8 mouse cellular contexts compared by ENCODE assay signal in genomic region chr11:120549168-120549945, GRCm38 (mm10). TPM values are rescaled to one million over a fixed set of nuclear protein-coding genes. Genes with fewer than 3 reads are reported as not detected.
DNase-seq lines count a peak whose midpoint lies in the region; ATAC-seq and TF ChIP-seq lines count a peak whose summit lies in the region.

TSS of gene Mcrip1 (minus strand) at chr11:120549727.

- peak within 1 kb of the TSS; percentile 96 for H3K9ac ChIP-seq in forebrain, embryonic 14.5 days (ENCODE audit: low read length)
- H3K9ac ChIP-seq in liver, embryonic 16.5 days (ENCODE audit: low read depth, low read length) = peak within 1 kb of the TSS; percentile 93
- peak within 1 kb of the TSS; percentile 98 for H3K9ac ChIP-seq in neural tube, embryonic 12.5 days
- H3K9ac ChIP-seq in stomach, postnatal 0 days (ENCODE audit: low read length) = peak within 1 kb of the TSS; percentile 95

- no peak for TF ChIP-seq EP300 in stomach, postnatal 0 days (optimal IDR thresholded peaks at IDR 0.05)

- under 1% methylated on average over 57 of the region's 87 CpGs for WGBS in forebrain, embryonic 14.5 days
- WGBS in large intestine, adult 2 months = under 1% methylated on average over 63 of the region's 87 CpGs
- WGBS in liver, embryonic 16.5 days (ENCODE audit: insufficient replicate concordance) = under 1% methylated on average over 74 of the region's 87 CpGs
- under 1% methylated on average over 86 of the region's 87 CpGs for WGBS in neural tube, embryonic 12.5 days
- WGBS in stomach, postnatal 0 days = under 1% methylated on average over 57 of the region's 87 CpGs

- ATAC-seq in forebrain, embryonic 14.5 days = peak; percentile 93
- peak; percentile 95 for ATAC-seq in liver, embryonic 16.5 days (ENCODE audit: low read depth)
- ATAC-seq in neural tube, embryonic 12.5 days (ENCODE audit: low FRiP score, low read depth) = peak; percentile 92
- peak; percentile 85 for ATAC-seq in stomach, postnatal 0 days (ENCODE audit: low FRiP score, low TSS enrichment)

- H3K4me2 ChIP-seq in forebrain, embryonic 14.5 days (ENCODE audit: low read length) = peak within 1 kb of the TSS; percentile 94
- H3K4me2 ChIP-seq in liver, embryonic 16.5 days (ENCODE audit: low read depth, low read length) = peak within 1 kb of the TSS; percentile 93
- peak within 1 kb of the TSS; percentile 96 for H3K4me2 ChIP-seq in neural tube, embryonic 12.5 days (replicated peaks)
- peak within 1 kb of the TSS; percentile 72 for H3K4me2 ChIP-seq in stomach, postnatal 0 days (replicated peaks; ENCODE audit: low read depth)

- H3K4me3 ChIP-seq in forebrain, embryonic 14.5 days (ENCODE audit: low read depth, low read length) = peak within 1 kb of the TSS; percentile 99
- peak within 1 kb of the TSS; percentile 78 for H3K4me3 ChIP-seq in liver, embryonic 16.5 days (ENCODE audit: low read depth, low read length)
- peak within 1 kb of the TSS; percentile 88 for H3K4me3 ChIP-seq in neural tube, embryonic 12.5 days
- peak within 1 kb of the TSS; percentile 88 for H3K4me3 ChIP-seq in stomach, postnatal 0 days (ENCODE audit: low read depth, low read length)

- intact Hi-C loops in heart, postnatal 10 days (cut with DNase I) = loop anchor here (2.0 kb wide), 2 partner anchors 29 to 57 kb away; no protein-coding TSS in a partner anchor

- peaks cover 13% of the 10 kb centered on the region for H3K4me1 ChIP-seq in forebrain, embryonic 14.5 days (ENCODE audit: control insufficient read depth, insufficient read depth, low read length)
- peaks cover 27% of the 10 kb centered on the region for H3K4me1 ChIP-seq in liver, embryonic 16.5 days (ENCODE audit: control insufficient read depth, low read depth, low read length)
- H3K4me1 ChIP-seq in neural tube, embryonic 12.5 days = peaks cover 26% of the 10 kb centered on the region
- peaks cover 5% of the 10 kb centered on the region; the same call in 1 of the 2 replicates for H3K4me1 ChIP-seq in stomach, postnatal 0 days (replicated peaks; ENCODE audit: control insufficient read depth, insufficient read depth)

- no peaks in the 10 kb centered on the region for H3K27me3 ChIP-seq in forebrain, embryonic 14.5 days (replicated peaks; ENCODE audit: control insufficient read depth, insufficient read depth, low read length)
- H3K27me3 ChIP-seq in liver, embryonic 16.5 days (ENCODE audit: control insufficient read depth, insufficient read depth, low read depth, low read length) = no peaks in the 10 kb centered on the region
- no peaks in the 10 kb centered on the region for H3K27me3 ChIP-seq in neural tube, embryonic 12.5 days (replicated peaks)
- no peaks in the 10 kb centered on the region for H3K27me3 ChIP-seq in stomach, postnatal 0 days (ENCODE audit: control insufficient read depth, insufficient read depth, low read length)

- peak within 1 kb of the TSS; percentile 74 for H3K27ac ChIP-seq in forebrain, embryonic 14.5 days (ENCODE audit: low read depth, low read length)
- peak within 1 kb of the TSS; percentile 94 for H3K27ac ChIP-seq in liver, embryonic 16.5 days (ENCODE audit: low read length)
- H3K27ac ChIP-seq in neural tube, embryonic 12.5 days = peak within 1 kb of the TSS; percentile 80
- peak within 1 kb of the TSS; percentile 98 for H3K27ac ChIP-seq in stomach, postnatal 0 days (replicated peaks)

- no peak for TF ChIP-seq CTCF in stomach, postnatal 0 days (IDR thresholded peaks at IDR 0.05; ENCODE audit: low read depth)

- peaks cover 8% of the 10 kb centered on the region for H3K36me3 ChIP-seq in forebrain, embryonic 14.5 days (ENCODE audit: control insufficient read depth, insufficient read depth, low read length)
- no peaks in the 10 kb centered on the region for H3K36me3 ChIP-seq in liver, embryonic 16.5 days (ENCODE audit: control insufficient read depth, insufficient read depth)
- peaks cover 9% of the 10 kb centered on the region for H3K36me3 ChIP-seq in neural tube, embryonic 12.5 days
- H3K36me3 ChIP-seq in stomach, postnatal 0 days (ENCODE audit: control insufficient read depth, insufficient read depth, low read length) = peaks cover 2% of the 10 kb centered on the region

- peak; percentile 85 for DNase-seq in ES-CJ7 (ENCODE audit: low read depth, low spot score)
- peak; percentile 90 for DNase-seq in cerebellum, adult 11 months
- peak; percentile 92 for DNase-seq in forebrain, embryonic 14.5 days (ENCODE audit: low spot score)
- peak; percentile 96 to 97 for DNase-seq in heart, postnatal 10 days
- DNase-seq in large intestine, adult 2 months (ENCODE audit: low read depth, low spot score) = no peak
- DNase-seq in stomach, postnatal 0 days (ENCODE audit: low spot score) = peak; percentile 94

- no peaks in the 10 kb centered on the region for H3K9me3 ChIP-seq in forebrain, embryonic 14.5 days (replicated peaks; ENCODE audit: control insufficient read depth, low read length)
- H3K9me3 ChIP-seq in liver, embryonic 16.5 days (replicated peaks; ENCODE audit: control insufficient read depth, low read length) = no peaks in the 10 kb centered on the region
- H3K9me3 ChIP-seq in neural tube, embryonic 12.5 days = no peaks in the 10 kb centered on the region
- H3K9me3 ChIP-seq in stomach, postnatal 0 days (ENCODE audit: control insufficient read depth, low read length) = no peaks in the 10 kb centered on the region

RNA-seq across cellular contexts. Expression of gene Mcrip1, which starts in this region (rescaled TPM):
- polyA plus RNA-seq in forebrain, embryonic 14.5 days (2014; fragmentation: Nextera tagmentation; extraction: Ambion mirVana) = 291 and 313 TPM in 2 replicates
- 10 to 100 TPM; 70.5 to 72.7 TPM for total RNA-seq in heart, postnatal 10 days (2021)
- 36.6 and 46.6 TPM in 2 replicates for polyA plus RNA-seq in large intestine, adult 2 months (2012; rRNA removed)
- 38.5 and 39.1 TPM in 2 replicates for polyA plus RNA-seq in liver, embryonic 16.5 days (2015; fragmentation: Nextera tagmentation; extraction: Ambion mirVana)
- polyA plus RNA-seq in neural tube, embryonic 12.5 days (2016; fragmentation: Nextera tagmentation; extraction: Ambion mirVana) = 234 and 239 TPM in 2 replicates
- 113 and 115 TPM in 2 replicates for polyA plus RNA-seq in stomach, postnatal 0 days (2015; fragmentation: Nextera tagmentation; extraction: Ambion mirVana)
